ENCODE assay signal across 8 mouse cellular contexts in genomic region chr7:28741709-28742438, GRCm38 (mm10). TPM values are rescaled to one million over a fixed set of nuclear protein-coding genes. Genes with fewer than 3 reads are reported as not detected.
DNase-seq lines count a peak whose midpoint lies in the region; ATAC-seq and TF ChIP-seq lines count a peak whose summit lies in the region.

Mrps12 (minus strand) TSS chr7:28741820.
Sars2 (plus strand) TSS chr7:28741992.

- peak within 1 kb of the TSS; percentile 66 for H3K9ac ChIP-seq in ES-Bruce4 (ENCODE audit: low read depth, poor library complexity, severe bottlenecking)
- peak within 1 kb of the TSS; percentile 82 for H3K9ac ChIP-seq in forebrain, embryonic 13.5 days
- H3K9ac ChIP-seq in liver, postnatal 0 days (replicated peaks), result peak within 1 kb of the TSS; percentile 90
- H3K9ac ChIP-seq in neural tube, embryonic 14.5 days (replicated peaks; ENCODE audit: low read depth, low read length), result peak within 1 kb of the TSS; percentile 58

- peaks cover 2% of the 10 kb centered on the region for H3K4me1 ChIP-seq in ES-Bruce4 (ENCODE audit: control insufficient read depth, insufficient read depth, low read length)
- peaks cover 13% of the 10 kb centered on the region for H3K4me1 ChIP-seq in forebrain, embryonic 13.5 days
- H3K4me1 ChIP-seq in liver, postnatal 0 days (ENCODE audit: insufficient read depth), result peaks cover 16% of the 10 kb centered on the region
- 0 out of 2 replicates have a peak, but pooled peaks cover 10% of the 10 kb centered on the region for H3K4me1 ChIP-seq in neural tube, embryonic 14.5 days (ENCODE audit: control insufficient read depth, insufficient read depth, low read length)

- peak within 1 kb of the TSS; percentile 48 for H3K27ac ChIP-seq in ES-Bruce4 (ENCODE audit: insufficient read depth, low read length)
- H3K27ac ChIP-seq in forebrain, embryonic 13.5 days, result peak within 1 kb of the TSS; percentile 75
- peak within 1 kb of the TSS; percentile 87 for H3K27ac ChIP-seq in liver, postnatal 0 days (ENCODE audit: low read depth)
- H3K27ac ChIP-seq in neural tube, embryonic 14.5 days (ENCODE audit: low read depth, low read length), result peak within 1 kb of the TSS; percentile 66

- WGBS in forebrain, embryonic 13.5 days, result under 1% methylated on average over 39 of the region's 39 CpGs
- under 1% methylated on average over 39 of the region's 39 CpGs for whole genome bisulfite sequencing in large intestine, adult 2 months
- under 1% methylated on average over 39 of the region's 39 CpGs for WGBS in liver, postnatal 0 days (ENCODE audit: insufficient replicate concordance)
- WGBS in neural tube, embryonic 14.5 days, result under 1% methylated on average over 39 of the region's 39 CpGs

- peak; percentile 97 for DNase-seq in heart, postnatal 10 days
- peak; percentile 99 for DNase-seq in large intestine, adult 2 months (ENCODE audit: low read depth, low spot score)
- DNase-seq in liver, postnatal 0 days, result peak; percentile 96
- peak; percentile 95 for DNase-seq in testis, postnatal 10 days (ENCODE audit: low spot score)

- H3K4me2 ChIP-seq in forebrain, embryonic 13.5 days, result peak within 1 kb of the TSS; percentile 85
- peak within 1 kb of the TSS; percentile 89 for H3K4me2 ChIP-seq in liver, postnatal 0 days (ENCODE audit: low read depth, low read length)
- peak within 1 kb of the TSS; percentile 63 for H3K4me2 ChIP-seq in neural tube, embryonic 14.5 days (ENCODE audit: low read depth, low read length)

- ATAC-seq in cerebellum, adult (ENCODE audit: insufficient number of reproducible peaks, low FRiP score, low TSS enrichment), result peak; percentile 97
- ATAC-seq in forebrain, embryonic 13.5 days, result peak; percentile 99
- ATAC-seq in liver, postnatal 0 days, result peak; percentile 97
- ATAC-seq in neural tube, embryonic 14.5 days (ENCODE audit: low read depth), result peak; percentile 98

- peak; percentile 81 for TF ChIP-seq CTCF in ES-Bruce4 (IDR thresholded peaks at IDR 0.05; ENCODE audit: low read depth, low read length)
- TF ChIP-seq CTCF in liver, postnatal 0 days (IDR thresholded peaks at IDR 0.05; ENCODE audit: low read depth), result peak; percentile 97

- H3K4me3 ChIP-seq in ES-Bruce4 (ENCODE audit: low read depth, low read length), result peak within 1 kb of the TSS; percentile 93
- peak within 1 kb of the TSS; percentile 55 for H3K4me3 ChIP-seq in forebrain, embryonic 13.5 days
- H3K4me3 ChIP-seq in liver, postnatal 0 days (ENCODE audit: low read depth, low read length), result peak within 1 kb of the TSS; percentile 72
- H3K4me3 ChIP-seq in neural tube, embryonic 14.5 days (ENCODE audit: low read depth, low read length), result peak within 1 kb of the TSS; percentile 53

- intact Hi-C loops in heart, postnatal 10 days (cut with DNase I), result no loop called here

- H3K36me3 ChIP-seq in ES-Bruce4 (ENCODE audit: control insufficient read depth, insufficient read depth, low read length, poor library complexity, severe bottlenecking), result 0 out of 2 replicates have a peak, but pooled peaks cover 4% of the 10 kb centered on the region
- peaks cover 52% of the 10 kb centered on the region for H3K36me3 ChIP-seq in forebrain, embryonic 13.5 days (ENCODE audit: poor library complexity, severe bottlenecking)
- H3K36me3 ChIP-seq in liver, postnatal 0 days (replicated peaks; ENCODE audit: insufficient read depth, low read length), result peaks cover 7% of the 10 kb centered on the region
- H3K36me3 ChIP-seq in neural tube, embryonic 14.5 days (ENCODE audit: control insufficient read depth, insufficient read depth, low read length), result 0 out of 2 replicates have a peak, but pooled peaks cover 2% of the 10 kb centered on the region

- H3K9me3 ChIP-seq in ES-Bruce4 (replicated peaks; ENCODE audit: control insufficient read depth, insufficient read depth, low read length, poor library complexity, severe bottlenecking), result no peaks in the 10 kb centered on the region
- no peaks in the 10 kb centered on the region for H3K9me3 ChIP-seq in forebrain, embryonic 13.5 days (replicated peaks)
- no peaks in the 10 kb centered on the region for H3K9me3 ChIP-seq in liver, postnatal 0 days (ENCODE audit: low read length)
- no peaks in the 10 kb centered on the region for H3K9me3 ChIP-seq in neural tube, embryonic 14.5 days (ENCODE audit: control insufficient read depth, low read length)

- no peaks in the 10 kb centered on the region for H3K27me3 ChIP-seq in ES-Bruce4 (ENCODE audit: control insufficient read depth, insufficient read depth, low read length, poor library complexity, severe bottlenecking)
- no peaks in the 10 kb centered on the region for H3K27me3 ChIP-seq in forebrain, embryonic 13.5 days
- no peaks in the 10 kb centered on the region for H3K27me3 ChIP-seq in liver, postnatal 0 days (ENCODE audit: insufficient read depth, low read length)
- no peaks in the 10 kb centered on the region for H3K27me3 ChIP-seq in neural tube, embryonic 14.5 days (ENCODE audit: control insufficient read depth, insufficient read depth, low read length)

- no peak for TF ChIP-seq EP300 in ES-Bruce4 (IDR thresholded peaks at IDR 0.05; ENCODE audit: insufficient read depth, low read depth, low read length)
- no peak for TF ChIP-seq EP300 in liver, postnatal 0 days (IDR thresholded peaks at IDR 0.05; ENCODE audit: low read depth)

- peak; percentile 95 for TF ChIP-seq POLR2A in ES-Bruce4 (IDR thresholded peaks at IDR 0.05; ENCODE audit: insufficient read depth, low read length)

RNA-seq across cellular contexts. Expression of gene Mrps12, which starts in this region (rescaled TPM):
- 53.5 and 60.9 TPM in 2 replicates for polyA plus RNA-seq in ES-Bruce4 (2011; ENCODE audit: insufficient read depth, insufficient read length, low read depth, missing spikeins)
- 107 and 122 TPM in 2 replicates for polyA plus RNA-seq in forebrain, embryonic 13.5 days (2015; fragmentation: Nextera tagmentation; extraction: Ambion mirVana)
- 10 to 100 TPM; 53.0 to 54.4 TPM for total RNA-seq in heart, postnatal 10 days (2021)
- 67.1 and 70.6 TPM in 2 replicates for polyA plus RNA-seq in large intestine, adult 2 months (2012; rRNA removed)
- 77.2 and 83.9 TPM in 2 replicates for polyA plus RNA-seq in liver, postnatal 0 days (2015; fragmentation: Nextera tagmentation; extraction: Ambion mirVana)
- 109 and 126 TPM in 2 replicates for polyA plus RNA-seq in neural tube, embryonic 14.5 days (2014; fragmentation: Nextera tagmentation; extraction: Ambion mirVana)

RNA-seq across cellular contexts. Expression of gene Sars2, which starts in this region (rescaled TPM):
- polyA plus RNA-seq in ES-Bruce4 (2011; ENCODE audit: insufficient read depth, insufficient read length, low read depth, missing spikeins), result 22.4 and 22.5 TPM in 2 replicates
- 23.0 and 23.7 TPM in 2 replicates for polyA plus RNA-seq in forebrain, embryonic 13.5 days (2015; fragmentation: Nextera tagmentation; extraction: Ambion mirVana)
- 10 to 100 TPM; 15.6 to 16.4 TPM for total RNA-seq in heart, postnatal 10 days (2021)
- polyA plus RNA-seq in large intestine, adult 2 months (2012; rRNA removed), result 25.0 and 27.4 TPM in 2 replicates
- polyA plus RNA-seq in liver, postnatal 0 days (2015; fragmentation: Nextera tagmentation; extraction: Ambion mirVana), result 7.9 and 8.5 TPM in 2 replicates
- polyA plus RNA-seq in neural tube, embryonic 14.5 days (2014; fragmentation: Nextera tagmentation; extraction: Ambion mirVana), result 19.3 and 19.9 TPM in 2 replicates

Comparison
In these comparisons a context has a peak if more than half of its experiments do, and no peak if none do; other contexts are left out.
1. Peak in every context shown above with its lines: DNase-seq, ATAC-seq, H3K4me3 ChIP-seq and H3K27ac ChIP-seq.